Mouse (Mus musculus) limb, embryonic 15.5 days (tissue): Measurements from ENCODE around the gene Golga3. TPM values are rescaled to one million over a fixed set of nuclear protein-coding genes. Genes with fewer than 3 reads are reported as not detected.
A peak's percentile ranks its signal among the peaks of the same experiment; 100 is the strongest.

Source experiments
- ATAC-seq: fragments of 200-750 bp; cut with Nextera tagmentation; 2 replicates; pipeline ENCODE4 v1.8.0; 2017; ENCODE audit warnings: low read depth, moderate TSS enrichment; ENCODE audit not compliant: insufficient number of reproducible peaks, low FRiP score, low TSS enrichment
- H3K27ac ChIP-seq: fragments of 300-500 bp; sonication (generic); 2 replicates; pipeline ENCODE4 v1.5.1; 2015; ENCODE audit warnings: moderate library complexity, mild to moderate bottlenecking, inconsistent platforms
- H3K27me3 ChIP-seq: fragments of 300-500 bp; sonication (generic); 2 replicates; pipeline ENCODE4 v1.6.1; 2015; ENCODE audit warnings: inconsistent platforms
- H3K36me3 ChIP-seq: fragments of 300-500 bp; sonication (generic); 2 replicates; pipeline ENCODE4 v1.6.1; 2015; ENCODE audit warnings: inconsistent platforms
- H3K4me1 ChIP-seq: fragments of 300-500 bp; sonication (generic); 2 replicates; pipeline ENCODE4 v1.6.1; 2015; ENCODE audit warnings: inconsistent platforms
- H3K4me2 ChIP-seq: fragments of 300-500 bp; sonication (generic); 2 replicates; pipeline ENCODE4 v1.6.1; 2015; ENCODE audit warnings: mild to moderate bottlenecking, inconsistent platforms
- H3K4me3 ChIP-seq: fragments of 300-500 bp; sonication (generic); 2 replicates; pipeline ENCODE4 v1.5.1; 2015; ENCODE audit warnings: mild to moderate bottlenecking, inconsistent platforms
- H3K9ac ChIP-seq: fragments of 300-500 bp; sonication (generic); 2 replicates; pipeline ENCODE4 v1.6.1; 2015; ENCODE audit warnings: inconsistent platforms
- H3K9me3 ChIP-seq: fragments of 300-500 bp; sonication (generic); 2 replicates; pipeline ENCODE4 v1.6.1; 2016; ENCODE audit warnings: inconsistent platforms
- WGBS: fragments of 180-500 bp; shearing (Covaris S2); methylation state at CpG from one replicate; pipeline ENCODE4 v1.1.7; 2015; 5-methylcytosine and 5-hydroxymethylcytosine counted together
- polyA plus RNA-seq: library from polyadenylated mRNA; unstranded; fragments of >200 nt; fragmentation: Nextera tagmentation; extraction: Ambion mirVana; gene quantifications from 2 replicates; pipeline ENCODE4 v1.2.1, GENCODE M21; 2015

The Golga3 gene
- polyA plus RNA-seq: 25.5 and 27.5 TPM in 2 replicates

GRCm38 (mm10) chr5:110176362-110177020, at the start of gene Golga3:
Gene Golga3 (plus strand): TSS chr5:110176701.
- no peaks in the 10 kb centered on the region for H3K27me3 ChIP-seq
- under 1% methylated on average over 41 of the region's 41 CpGs for WGBS
- no peaks in the 10 kb centered on the region for H3K9me3 ChIP-seq
- H3K4me1 ChIP-seq: peaks cover 15% of the 10 kb centered on the region
- peak; percentile 98 for ATAC-seq
- peak within 1 kb of the TSS; percentile 66 for H3K4me2 ChIP-seq
- H3K27ac ChIP-seq: peak within 1 kb of the TSS; percentile 86
- peak within 1 kb of the TSS; percentile 82 for H3K9ac ChIP-seq
- peaks cover 13% of the 10 kb centered on the region for H3K36me3 ChIP-seq
- peak within 1 kb of the TSS; percentile 95 for H3K4me3 ChIP-seq

DNA sequence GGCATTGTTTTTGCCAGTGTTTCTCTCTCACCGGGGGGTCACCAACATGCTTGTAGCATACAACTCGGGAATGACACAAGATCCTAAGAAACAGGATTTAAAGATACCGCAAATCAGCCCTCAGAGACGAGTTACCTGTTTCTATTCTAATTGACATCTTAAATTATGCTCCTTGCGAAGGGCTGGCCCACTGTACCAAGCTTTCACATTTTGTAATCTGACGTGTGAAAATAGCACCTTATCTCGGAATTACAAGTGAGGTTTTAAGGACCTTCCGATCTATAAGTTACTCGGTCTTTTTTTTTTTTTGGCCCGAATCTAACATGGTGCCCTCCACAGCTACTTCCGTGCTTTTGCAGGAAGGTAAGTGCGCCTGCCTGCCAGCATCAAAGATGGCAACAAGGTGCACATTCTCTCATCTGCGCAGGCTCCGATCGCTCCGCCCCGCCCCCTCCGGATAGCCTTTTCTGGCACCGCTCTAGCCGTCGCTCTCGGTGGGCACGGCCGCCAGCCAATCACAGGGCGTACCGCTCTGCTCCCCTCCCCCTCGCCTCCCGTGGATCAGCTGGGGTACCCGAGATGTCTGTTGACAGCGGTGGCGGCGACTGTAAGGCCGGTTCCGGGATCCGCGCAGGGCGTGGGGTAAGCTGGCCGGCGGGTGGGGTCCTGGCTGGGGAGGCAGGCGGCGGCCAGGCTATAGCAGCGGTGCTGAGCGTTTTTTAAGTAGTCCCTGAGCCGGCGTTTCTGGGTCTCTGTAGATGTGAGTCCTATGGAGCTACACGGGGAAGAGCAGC, 41.0 kb upstream of the Golga3 start, which contains the start of gene Chfr:
TSS of gene Chfr (plus strand) at position 550 of the 794 bp plus-strand sequence.
- Histone ChIP-seq H3K27me3 (no peaks in the 10 kb centered on the region), H3K4me2 (peak within 1 kb of the TSS; percentile 74), H3K27ac (peak within 1 kb of the TSS; percentile 51), H3K4me1 (peaks cover 7% of the 10 kb centered on the region; the same call in 1 of the 2 replicates), H3K4me3 (peak within 1 kb of the TSS; percentile 84), H3K9me3 (no peaks in the 10 kb centered on the region), H3K9ac (peak within 1 kb of the TSS; percentile 67), H3K36me3 (peaks cover 9% of the 10 kb centered on the region; the same call in 1 of the 2 replicates)
- ATAC-seq: peak; percentile 99
- 4% methylated on average over 46 of the region's 46 CpGs for whole genome bisulfite sequencing

DNA sequence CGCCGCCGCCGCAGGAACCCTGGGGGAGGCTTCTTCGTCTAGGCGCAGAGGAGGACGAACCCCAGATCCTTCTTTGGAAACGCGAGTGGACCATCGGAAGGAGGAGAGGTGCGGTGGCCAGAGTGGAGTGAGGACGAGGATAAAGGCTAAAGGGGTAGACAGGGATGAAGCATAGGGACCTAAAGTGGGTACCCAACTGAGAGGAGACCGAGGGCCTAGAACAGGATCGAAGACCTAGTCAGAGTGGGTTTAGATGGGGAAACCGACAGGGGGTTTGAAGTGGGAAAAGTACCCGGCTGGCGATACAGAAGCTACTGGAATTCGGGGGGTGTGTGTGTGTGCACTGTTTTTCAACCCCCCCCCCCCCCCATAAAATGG, 40.4 kb upstream of the Golga3 start:
- peak; percentile 17; the same call in 1 of the 2 replicates for ATAC-seq
- no peaks in the 10 kb centered on the region for H3K9me3 ChIP-seq
- H3K27ac ChIP-seq: peak overlapping the region; percentile 43
- peak overlapping the region; percentile 84 for H3K4me3 ChIP-seq
- H3K9ac ChIP-seq: peak overlapping the region; percentile 67
- H3K4me1 ChIP-seq: peaks cover 7% of the 10 kb centered on the region; the same call in 1 of the 2 replicates
- H3K36me3 ChIP-seq: peaks cover 6% of the 10 kb centered on the region; the same call in 1 of the 2 replicates
- peak overlapping the region; percentile 74 for H3K4me2 ChIP-seq
- no peaks in the 10 kb centered on the region for H3K27me3 ChIP-seq
- WGBS: 4% methylated on average over 18 of the region's 18 CpGs

GRCm38 (mm10) chr5:110137816-110138215, 38.7 kb upstream of the Golga3 start:
- no peak overlapping the region for H3K4me3 ChIP-seq
- ATAC-seq: no peak
- no peak overlapping the region for H3K4me2 ChIP-seq
- H3K9ac ChIP-seq: no peak overlapping the region
- WGBS: 91% methylated on average over 3 of the region's 3 CpGs
- no peaks in the 10 kb centered on the region for H3K27me3 ChIP-seq
- H3K36me3 ChIP-seq: peaks cover 17% of the 10 kb centered on the region; the same call in 1 of the 2 replicates
- no peak overlapping the region for H3K27ac ChIP-seq
- H3K4me1 ChIP-seq: peaks cover 7% of the 10 kb centered on the region; the same call in 1 of the 2 replicates
- H3K9me3 ChIP-seq: no peaks in the 10 kb centered on the region

- ATAC-seq: no peak
- Histone ChIP-seq H3K9ac (no peak overlapping the region), H3K27ac (no peak overlapping the region), H3K4me3 (no peak overlapping the region), H3K4me1 (peaks cover 7% of the 10 kb centered on the region; the same call in 1 of the 2 replicates), H3K27me3 (no peaks in the 10 kb centered on the region), H3K36me3 (peaks cover 27% of the 10 kb centered on the region), H3K9me3 (no peaks in the 10 kb centered on the region), H3K4me2 (no peak overlapping the region)
- WGBS: 96% methylated on average over 3 of the region's 3 CpGs
Measured at GRCm38 (mm10) chr5:110139325-110139724, 37.2 kb upstream of the Golga3 start.

GRCm38 (mm10) chr5:110140424-110140823, 36.1 kb upstream of the Golga3 start:
- H3K27ac ChIP-seq: no peak overlapping the region
- no peaks in the 10 kb centered on the region for H3K9me3 ChIP-seq
- H3K27me3 ChIP-seq: no peaks in the 10 kb centered on the region
- H3K9ac ChIP-seq: no peak overlapping the region
- ATAC-seq: no peak
- no peak overlapping the region for H3K4me2 ChIP-seq
- no peak overlapping the region for H3K4me3 ChIP-seq
- 94% methylated on average over 7 of the region's 7 CpGs for whole genome bisulfite sequencing
- peaks cover 7% of the 10 kb centered on the region; the same call in 1 of the 2 replicates for H3K4me1 ChIP-seq
- peaks cover 36% of the 10 kb centered on the region for H3K36me3 ChIP-seq

DNA sequence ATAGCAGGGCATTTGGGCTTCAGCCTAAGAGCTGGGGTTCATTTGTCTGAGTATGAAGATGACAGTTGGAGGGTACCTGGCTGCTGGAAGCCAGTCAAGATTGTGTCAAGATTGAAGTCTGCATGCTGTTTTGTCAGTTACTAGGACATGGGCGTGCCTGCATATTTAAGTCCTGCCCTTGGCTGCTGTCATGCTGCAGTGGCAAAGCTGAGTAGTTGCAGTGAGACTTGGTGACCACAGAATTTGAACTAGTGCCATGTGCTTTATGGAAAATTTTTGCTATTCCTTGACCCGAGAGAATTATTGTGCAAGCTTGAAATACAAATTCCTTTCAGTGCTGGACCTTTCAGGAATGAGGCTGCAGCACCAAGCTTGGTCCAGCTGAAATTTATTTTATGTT, 34.2 kb upstream of the Golga3 start:
- no peaks in the 10 kb centered on the region for H3K4me1 ChIP-seq
- 85% methylated on average over 2 of the region's 2 CpGs for WGBS
- no peaks in the 10 kb centered on the region for H3K27me3 ChIP-seq
- peaks cover 51% of the 10 kb centered on the region for H3K36me3 ChIP-seq
- no peak overlapping the region for H3K4me3 ChIP-seq
- no peak overlapping the region for H3K9ac ChIP-seq
- H3K9me3 ChIP-seq: no peaks in the 10 kb centered on the region
- no peak overlapping the region for H3K4me2 ChIP-seq
- ATAC-seq: no peak
- no peak overlapping the region for H3K27ac ChIP-seq

DNA sequence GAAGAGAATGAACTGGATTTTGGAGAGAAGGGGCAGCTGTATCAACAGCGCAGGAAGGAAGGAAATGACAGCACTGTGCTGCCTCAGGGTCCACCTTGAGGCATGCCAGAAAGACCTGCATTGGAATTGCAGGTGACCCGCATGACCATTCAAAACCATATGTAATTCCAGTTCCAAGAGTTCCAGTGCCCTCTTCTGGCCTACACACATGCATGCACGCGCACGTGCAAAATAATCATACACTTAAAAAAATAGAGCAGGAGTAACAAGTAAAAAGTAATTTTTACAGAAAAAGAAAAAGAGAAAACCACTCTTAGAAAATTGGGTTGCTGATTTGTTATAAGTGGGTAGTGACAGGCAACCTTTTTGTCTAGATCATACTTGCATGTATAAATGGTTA, 33.5 kb upstream of the Golga3 start:
- Histone ChIP-seq H3K36me3 (peaks cover 57% of the 10 kb centered on the region), H3K9ac (no peak overlapping the region), H3K4me2 (no peak overlapping the region), H3K4me1 (no peaks in the 10 kb centered on the region), H3K27me3 (no peaks in the 10 kb centered on the region), H3K4me3 (no peak overlapping the region), H3K9me3 (no peaks in the 10 kb centered on the region), H3K27ac (no peak overlapping the region)
- no peak for ATAC-seq
- WGBS: 89% methylated on average over 5 of the region's 5 CpGs

GRCm38 (mm10) chr5:110169374-110169773, 7.1 kb upstream of the Golga3 start:
- Histone ChIP-seq H3K4me2 (no peak overlapping the region), H3K36me3 (peaks cover 72% of the 10 kb centered on the region), H3K4me1 (no peaks in the 10 kb centered on the region), H3K9me3 (no peaks in the 10 kb centered on the region), H3K27me3 (no peaks in the 10 kb centered on the region), H3K4me3 (no peak overlapping the region), H3K9ac (no peak overlapping the region), H3K27ac (no peak overlapping the region)
- WGBS: 93% methylated on average over 4 of the region's 4 CpGs
- no peak for ATAC-seq

GRCm38 (mm10) chr5:110177021-110177420, 520 bp downstream of the Golga3 start:
- Histone ChIP-seq H3K9ac (peak overlapping the region; percentile 82), H3K27me3 (no peaks in the 10 kb centered on the region), H3K27ac (peak overlapping the region; percentile 86), H3K4me3 (peak overlapping the region; percentile 95), H3K9me3 (no peaks in the 10 kb centered on the region), H3K4me1 (peaks cover 15% of the 10 kb centered on the region), H3K36me3 (peaks cover 15% of the 10 kb centered on the region), H3K4me2 (peak overlapping the region; percentile 66)
- WGBS: 2% methylated on average over 19 of the region's 19 CpGs
- ATAC-seq: no peak

DNA sequence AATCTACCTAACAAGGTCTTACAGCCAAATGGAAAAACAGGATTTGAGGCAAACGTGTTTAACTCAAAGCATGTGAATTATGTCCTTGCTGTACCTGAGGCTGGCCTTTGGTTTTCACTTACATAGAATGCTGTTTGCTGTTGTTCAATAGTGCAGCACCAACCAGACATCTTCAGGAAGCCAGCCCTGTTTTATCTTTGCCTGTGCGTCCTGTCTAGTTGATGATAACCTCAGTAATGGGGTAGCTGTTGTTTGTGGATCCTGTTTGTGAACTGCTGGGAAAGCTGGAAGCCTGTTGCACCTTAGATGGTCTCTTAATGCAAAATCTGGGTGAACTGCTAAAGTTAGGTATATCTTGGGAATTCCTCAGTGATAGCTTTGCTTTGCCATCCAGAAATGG, 2.1 kb downstream of the Golga3 start:
- H3K4me2 ChIP-seq: no peak overlapping the region

GRCm38 (mm10) chr5:110181716-110182115, 5.2 kb downstream of the Golga3 start:
- no peaks in the 10 kb centered on the region for H3K27me3 ChIP-seq
- no peak for ATAC-seq
- 92% methylated on average over 5 of the region's 5 CpGs for WGBS

More for the DNA sequence above, 2.1 kb downstream of the Golga3 start:
- 87% methylated on average over 2 of the region's 2 CpGs for WGBS
- H3K36me3 ChIP-seq: peaks cover 19% of the 10 kb centered on the region
- no peaks in the 10 kb centered on the region for H3K9me3 ChIP-seq
- H3K4me1 ChIP-seq: peaks cover 15% of the 10 kb centered on the region
- H3K27ac ChIP-seq: no peak overlapping the region
- H3K4me3 ChIP-seq: no peak overlapping the region
- H3K9ac ChIP-seq: no peak overlapping the region
- ATAC-seq: no peak
- no peaks in the 10 kb centered on the region for H3K27me3 ChIP-seq

More at GRCm38 (mm10) chr5:110181716-110182115, 5.2 kb downstream of the Golga3 start:
- H3K4me1 ChIP-seq: peaks cover 15% of the 10 kb centered on the region
- peaks cover 44% of the 10 kb centered on the region for H3K36me3 ChIP-seq
- no peak overlapping the region for H3K9ac ChIP-seq
- no peak overlapping the region for H3K4me2 ChIP-seq
- no peak overlapping the region for H3K27ac ChIP-seq
- H3K9me3 ChIP-seq: no peaks in the 10 kb centered on the region
- H3K4me3 ChIP-seq: no peak overlapping the region
